Mouse (Mus musculus) heart, adult 2 months (tissue): Measurements from ENCODE around the gene Tldc1.

ENCODE experiments used
- CTCF ChIP-seq: fragments of 200-600 bp; IDR thresholded peaks from 2 replicates; pipeline ENCODE4 v1.8.1; 2022; ENCODE audit warnings: antibody characterized with exemption, mild to moderate bottlenecking, moderate library complexity
- EP300 ChIP-seq: fragments of 200-500 bp; IDR thresholded peaks from 2 replicates; pipeline ENCODE4 v1.6.1; 2011; ENCODE audit warnings: low read depth, low read length, control low read depth; ENCODE audit not compliant: insufficient read depth
- POLR2A ChIP-seq: fragments of 200-500 bp; IDR thresholded peaks from 2 replicates; pipeline ENCODE4 v1.6.1; 2011; ENCODE audit warnings: mild to moderate bottlenecking, low read depth, low read length, control low read depth; ENCODE audit not compliant: insufficient read depth

DNA sequence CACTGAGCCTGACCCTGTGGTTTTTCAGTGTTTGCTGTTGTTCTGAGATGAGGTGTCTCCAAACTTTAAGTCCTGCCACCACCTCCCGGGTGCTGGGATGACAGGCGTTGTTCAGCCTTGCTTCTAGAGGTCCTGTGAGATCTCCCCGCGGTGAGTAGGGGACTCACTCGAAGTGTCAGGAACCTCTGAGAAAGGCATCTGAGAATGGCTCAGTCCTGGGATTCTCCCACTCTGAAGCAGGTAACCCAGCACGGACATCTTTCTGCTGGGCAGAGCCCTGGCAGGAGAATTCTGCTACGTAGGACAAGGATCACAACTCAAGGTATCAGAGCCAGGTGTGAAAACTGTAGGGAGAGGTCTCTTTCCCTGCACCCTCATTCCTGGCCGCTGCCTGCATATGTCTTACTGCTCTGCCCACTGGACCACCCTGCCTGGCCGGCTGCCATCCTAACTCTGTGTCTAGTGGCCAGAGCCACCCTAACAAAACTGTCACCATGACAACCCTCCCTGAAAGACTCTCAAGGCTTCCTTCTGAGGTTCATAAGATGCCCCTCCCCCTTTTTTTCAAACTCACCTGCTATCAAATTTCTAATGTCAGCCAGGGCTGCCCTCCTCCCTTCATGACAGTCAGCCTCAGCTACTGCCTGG, 2.3 kb upstream of the Tldc1 start:
- TF ChIP-seq POLR2A (no peak), CTCF (no peak), EP300 (no peak)
